Mouse (Mus musculus) Patski (cell line): ENCODE data around the gene H2afx. TPM values are rescaled to one million over a fixed set of nuclear protein-coding genes. Genes with fewer than 3 reads are reported as not detected.

Experiments used
- ATAC-seq: fragments of 100-300 bp; one replicate; pipeline ENCODE4 v1.8.0; 2021
- CTCF ChIA-PET: fragments of 350-600 bp; sonication (Branson Sonifier 250); formaldehyde crosslinking; loops from one replicate; lab custom pipeline; 2022; ENCODE audit warnings: inconsistent platforms; lab: Charles Lee
- POLR2A ChIA-PET: fragments of 350-600 bp; sonication (Branson Sonifier 250); formaldehyde crosslinking; loops from one replicate; lab custom pipeline; 2022; ENCODE audit warnings: antibody characterized with exemption, inconsistent platforms; lab: Charles Lee
- DNase-seq: peaks from one replicate; pipeline ENCODE4 v3.0.0-alpha.2; 2011; ENCODE audit warnings: low read depth, low spot score
- H3K27me3 ChIP-seq: fragments of 371-371 bp; one replicate; pipeline ENCODE4 v1.5.1; 2021
- CTCF ChIP-seq: fragments of 100-300 bp; IDR thresholded peaks from one replicate; pipeline ENCODE4 v1.5.1; 2021
- in situ Hi-C: fragments of 300-500 bp; cut with MboI; formaldehyde crosslinking; loops from 3 replicates; pipeline ENCODE4 v1.11.1; 2018; ENCODE audit warnings: low pct_unique_long_range_greater_than_20kb, mixed read lengths
- polyA plus RNA-seq: library from polyadenylated mRNA; unstranded; gene quantifications from one replicate; pipeline ENCODE4 v1.2.3, GENCODE M21; 2021

The H2afx gene
- polyA plus RNA-seq, 1 experiment from 2014 or later = 80.2 TPM

DNA sequence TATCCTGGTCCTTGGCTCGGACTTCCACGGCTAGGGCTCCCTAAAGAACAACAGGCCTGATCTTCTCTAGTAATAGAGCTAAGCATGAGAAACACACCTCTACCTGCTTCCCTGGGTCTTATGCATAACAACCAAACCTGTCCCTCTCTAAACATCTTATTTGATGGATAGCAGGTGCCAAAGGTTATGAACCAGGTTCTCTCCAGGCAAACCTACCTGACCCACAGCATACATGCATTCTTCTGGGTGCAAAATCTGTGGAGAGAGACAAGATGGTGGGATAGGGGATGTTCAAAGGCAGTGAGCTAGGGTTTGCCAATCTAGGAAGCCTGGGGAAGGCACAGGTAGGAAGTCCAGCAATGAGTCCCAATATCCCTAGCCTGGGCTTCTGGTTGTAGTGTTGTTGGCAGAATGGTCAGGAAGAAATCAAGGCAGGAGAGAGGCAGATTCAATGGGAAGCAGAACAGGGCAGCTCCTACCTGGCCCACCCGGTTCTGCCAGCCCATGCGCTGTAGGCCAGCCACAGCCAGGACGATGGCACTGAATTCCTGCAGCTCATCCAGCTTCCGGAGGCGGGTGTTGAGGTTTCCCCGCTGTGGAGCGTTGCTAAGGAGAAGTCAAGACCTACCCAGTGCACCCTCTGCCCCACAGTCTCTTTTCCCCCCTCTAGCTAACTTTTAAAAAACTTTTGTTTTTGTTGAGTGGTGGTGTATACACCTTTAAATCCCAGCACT is 3.1 kb downstream of the H2afx start:
- no peak for ATAC-seq
- no peak for TF ChIP-seq CTCF
- ChIA-PET POLR2A (interaction anchor here (0.6 kb wide), 1 partner anchor 65 kb away, joined by 3 read pairs; no protein-coding TSS in a partner anchor), CTCF (interaction anchor here (0.9 to 1.1 kb wide), 2 partner anchors 12 to 66 kb away, joined by 3 read pairs; partner anchors contain the start of gene Dpagt1)
- no peak for DNase-seq
- no peaks in the 10 kb centered on the region for H3K27me3 ChIP-seq
- in situ Hi-C loops = no loop called here

- ATAC-seq (no peak), DNase-seq (no peak)
- ChIA-PET CTCF (no interaction called here), POLR2A (interaction anchor here (0.6 kb wide), 1 partner anchor 12 kb away, joined by 4 read pairs; no protein-coding TSS in a partner anchor)
- TF ChIP-seq CTCF = no peak
- no peaks in the 10 kb centered on the region for H3K27me3 ChIP-seq
- in situ Hi-C loops = no loop called here
Measured at GRCm38 (mm10) chr9:44338574-44338973, 4.1 kb downstream of the H2afx start.

- CTCF ChIA-PET = no interaction called here
- in situ Hi-C loops = no loop called here
- DNase-seq (no peak), ATAC-seq (no peak)
- H3K27me3 ChIP-seq = no peaks in the 10 kb centered on the region
- no peak for TF ChIP-seq CTCF
- POLR2A ChIA-PET = no interaction called here
Measured at GRCm38 (mm10) chr9:44341487-44341886, 7.0 kb downstream of the H2afx start.

GRCm38 (mm10) chr9:44342173-44342572 is 7.7 kb downstream of the H2afx start:
- in situ Hi-C loops = no loop called here
- no peak for DNase-seq
- no peak for ATAC-seq
- no peaks in the 10 kb centered on the region for H3K27me3 ChIP-seq
- CTCF ChIA-PET = no interaction called here
- no peak for TF ChIP-seq CTCF
- POLR2A ChIA-PET = interaction anchor here (1.0 to 1.7 kb wide), 2 partner anchors 7 to 16 kb away, joined by 4 to 8 read pairs; partner anchors contain the start of gene H2afx

GRCm38 (mm10) chr9:44342605-44343004 is 8.1 kb downstream of the H2afx start:
- no peak for ATAC-seq
- POLR2A ChIA-PET = interaction anchor here (1.0 to 1.7 kb wide), 3 partner anchors 8 to 17 kb away, joined by 3 to 8 read pairs (median 4); partner anchors contain the start of gene H2afx
- no peak for DNase-seq
- CTCF ChIA-PET = interaction anchor here (0.6 kb wide), 1 partner anchor 19 kb away, joined by 3 read pairs; the partner anchor contains the start of gene Vps11
- no peak for TF ChIP-seq CTCF
- in situ Hi-C loops = no loop called here
- no peaks in the 10 kb centered on the region for H3K27me3 ChIP-seq

- ATAC-seq = no peak
Measured at GRCm38 (mm10) chr9:44343290-44343689, 8.8 kb downstream of the H2afx start.

GRCm38 (mm10) chr9:44343781-44344421 is 9.4 kb downstream of the H2afx start, which contains the start of gene Hmbs:
Hmbs (minus strand) TSS chr9:44344228.
- ATAC-seq (peak; percentile 80), DNase-seq (no peak)
- ChIA-PET POLR2A (interaction anchor here (1.1 to 1.7 kb wide), 3 partner anchors 9 to 15 kb away, joined by 3 to 8 read pairs (median 3); partner anchors contain the start of gene H2afx), CTCF (interaction anchor here (1.0 to 2.5 kb wide), 2 partner anchors 8 to 18 kb away, joined by 4 to 8 read pairs; partner anchors contain the start of gene Vps11)
- no peaks in the 10 kb centered on the region for H3K27me3 ChIP-seq
- TF ChIP-seq CTCF = no peak
- in situ Hi-C loops = no loop called here

More at GRCm38 (mm10) chr9:44343290-44343689, 8.8 kb downstream of the H2afx start:
- in situ Hi-C loops = no loop called here
- POLR2A ChIA-PET = interaction anchor here (1.1 to 1.7 kb wide), 3 partner anchors 8 to 16 kb away, joined by 3 to 8 read pairs (median 3); partner anchors contain the start of gene H2afx
- no peak for TF ChIP-seq CTCF
- CTCF ChIA-PET = interaction anchor here (0.6 to 2.5 kb wide), 2 partner anchors 18 kb away, joined by 3 to 8 read pairs; partner anchors contain the start of gene Vps11
- H3K27me3 ChIP-seq = no peaks in the 10 kb centered on the region
- DNase-seq = no peak

GRCm38 (mm10) chr9:44345570-44346433 is 11.3 kb downstream of the H2afx start:
- ATAC-seq (no peak), DNase-seq (no peak)
- no peaks in the 10 kb centered on the region for H3K27me3 ChIP-seq
- TF ChIP-seq CTCF = no peak
- ChIA-PET POLR2A (interaction anchor here (0.7 kb wide), 1 partner anchor 212 kb away, joined by 4 read pairs; no protein-coding TSS in a partner anchor), CTCF (interaction anchor here (1.0 to 2.5 kb wide), 2 partner anchors 16 to 52 kb away, joined by 3 to 8 read pairs; partner anchors contain the start of gene Vps11)
- in situ Hi-C loops = no loop called here

- in situ Hi-C loops = no loop called here
- CTCF ChIA-PET = no interaction called here
- DNase-seq = no peak
- POLR2A ChIA-PET = no interaction called here
- H3K27me3 ChIP-seq = no peaks in the 10 kb centered on the region
- no peak for TF ChIP-seq CTCF
- ATAC-seq = no peak
Measured at GRCm38 (mm10) chr9:44347166-44347565, 12.7 kb downstream of the H2afx start.
